Mouse (Mus musculus): ENCODE data around the gene Stk10. TPM values are rescaled to one million over a fixed set of nuclear protein-coding genes. Genes with fewer than 3 reads are reported as not detected.

The Stk10 gene
- polyA plus RNA-seq, 1 experiment from 2014 or later: 3.2 TPM

DNA sequence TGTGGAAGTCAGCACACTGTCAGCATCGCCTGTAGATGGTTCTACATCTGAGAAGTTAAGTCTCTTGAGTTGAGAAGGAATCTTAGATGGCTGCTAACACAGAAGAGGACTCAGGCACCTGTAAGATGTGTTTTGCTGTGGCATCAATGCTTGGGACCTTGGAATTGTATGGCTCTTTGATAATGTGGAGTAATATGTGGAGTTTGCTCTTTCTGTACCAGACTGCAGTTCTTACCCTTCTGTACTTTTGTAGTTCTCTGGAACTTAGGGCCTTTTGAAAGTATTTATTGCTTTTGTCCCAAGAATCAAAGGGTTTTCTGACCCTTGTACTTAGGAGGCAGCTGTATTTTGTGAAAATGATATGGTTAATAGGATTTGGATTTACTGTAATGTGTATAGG, 118.6 kb downstream of the Stk10 start:
- Histone ChIP-seq H3K4me3 (ENCODE audit: low read length) (no peak overlapping the region), H3K4me2 (ENCODE audit: low read depth, low read length) (no peak overlapping the region), H3K36me3 (ENCODE audit: control insufficient read depth, insufficient read depth, low read length) (no peaks in the 10 kb centered on the region), H3K27ac (ENCODE audit: low read length) (no peak overlapping the region), H3K9me3 (ENCODE audit: control insufficient read depth, low read length) (no peaks in the 10 kb centered on the region), H3K27me3 (ENCODE audit: control insufficient read depth, insufficient read depth, low read depth, low read length) (no peaks in the 10 kb centered on the region), H3K4me1 (replicated peaks; ENCODE audit: control insufficient read depth, insufficient read depth, low read length) (peaks cover 12% of the 10 kb centered on the region; the same call in 1 of the 2 replicates), H3K9ac (ENCODE audit: low read length) (no peak overlapping the region)
- 64% methylated on average over 1 of the region's 1 CpGs for WGBS
- no peak for ATAC-seq (ENCODE audit: low read depth)

DNA sequence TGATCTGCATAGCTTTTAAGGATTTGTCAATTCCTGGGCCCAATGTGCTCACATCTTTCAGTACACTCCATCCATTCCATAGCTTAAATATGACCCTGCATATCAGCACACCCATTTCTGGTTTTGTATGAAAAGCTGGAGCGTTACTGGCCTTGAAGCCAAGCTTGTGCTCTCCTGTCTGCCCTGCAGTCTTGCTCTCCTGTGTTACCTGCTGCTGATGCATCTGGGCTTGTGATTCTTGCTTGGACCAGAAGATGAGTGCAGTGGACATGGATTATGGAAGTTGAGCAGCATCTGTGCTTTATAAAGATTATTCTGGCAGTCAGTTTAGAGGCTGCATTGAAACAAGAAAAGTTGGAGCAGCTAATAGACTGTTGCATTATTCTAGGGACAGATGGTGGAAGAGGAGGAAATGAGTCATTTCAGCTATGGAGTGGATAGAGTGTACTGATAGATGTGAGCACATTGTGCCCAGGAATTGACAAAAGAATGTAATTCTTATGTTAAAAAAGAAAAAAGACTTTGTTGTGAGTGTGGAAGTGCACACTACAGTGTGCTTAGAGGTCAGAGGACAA, 129.1 kb downstream of the Stk10 start:
- Histone ChIP-seq H3K36me3 (ENCODE audit: control insufficient read depth, insufficient read depth, low read length) (no peaks in the 10 kb centered on the region), H3K9me3 (ENCODE audit: control insufficient read depth, low read length) (no peaks in the 10 kb centered on the region), H3K4me1 (replicated peaks; ENCODE audit: control insufficient read depth, insufficient read depth, low read length) (no peaks in the 10 kb centered on the region), H3K4me3 (ENCODE audit: low read length) (no peak overlapping the region), H3K27ac (ENCODE audit: low read length) (no peak overlapping the region), H3K9ac (ENCODE audit: low read length) (no peak overlapping the region), H3K4me2 (ENCODE audit: low read depth, low read length) (no peak overlapping the region), H3K27me3 (ENCODE audit: control insufficient read depth, insufficient read depth, low read depth, low read length) (no peaks in the 10 kb centered on the region)
- ATAC-seq (ENCODE audit: low read depth): no peak
- 82% methylated on average over 1 of the region's 1 CpGs for WGBS

DNA sequence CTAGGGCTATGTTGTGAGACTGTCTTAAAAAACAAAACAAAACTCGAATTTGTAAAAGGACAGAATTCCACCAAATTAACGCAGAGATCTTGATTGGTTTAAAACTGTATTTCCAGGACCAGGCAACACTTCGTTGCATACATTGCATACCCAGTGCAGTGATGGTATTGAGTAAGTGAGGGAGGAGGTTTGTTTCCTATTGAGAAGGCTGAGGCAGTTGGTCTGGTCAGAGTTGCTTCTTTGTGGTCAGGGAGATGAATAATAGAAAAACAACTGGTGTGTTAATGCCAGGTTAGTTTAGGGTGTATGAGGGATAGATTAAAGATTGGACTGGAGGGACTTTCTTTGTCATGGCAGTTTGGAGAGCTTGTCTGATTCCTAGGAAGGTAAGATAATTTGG, 132.5 kb downstream of the Stk10 start:
- H3K27me3 ChIP-seq (ENCODE audit: control insufficient read depth, insufficient read depth, low read depth, low read length): no peaks in the 10 kb centered on the region
- no peaks in the 10 kb centered on the region for H3K36me3 ChIP-seq (ENCODE audit: control insufficient read depth, insufficient read depth, low read length)
- no peak overlapping the region for H3K4me3 ChIP-seq (ENCODE audit: low read length)
- no peak overlapping the region for H3K4me2 ChIP-seq (ENCODE audit: low read depth, low read length)
- 89% methylated on average over 3 of the region's 3 CpGs for WGBS
- H3K9me3 ChIP-seq (ENCODE audit: control insufficient read depth, low read length): no peaks in the 10 kb centered on the region
- no peak overlapping the region for H3K9ac ChIP-seq (ENCODE audit: low read length)
- no peak for ATAC-seq (ENCODE audit: low read depth)
- no peak overlapping the region for H3K27ac ChIP-seq (ENCODE audit: low read length)
- no peaks in the 10 kb centered on the region; the same call in 1 of the 2 replicates for H3K4me1 ChIP-seq (replicated peaks; ENCODE audit: control insufficient read depth, insufficient read depth, low read length)

DNA sequence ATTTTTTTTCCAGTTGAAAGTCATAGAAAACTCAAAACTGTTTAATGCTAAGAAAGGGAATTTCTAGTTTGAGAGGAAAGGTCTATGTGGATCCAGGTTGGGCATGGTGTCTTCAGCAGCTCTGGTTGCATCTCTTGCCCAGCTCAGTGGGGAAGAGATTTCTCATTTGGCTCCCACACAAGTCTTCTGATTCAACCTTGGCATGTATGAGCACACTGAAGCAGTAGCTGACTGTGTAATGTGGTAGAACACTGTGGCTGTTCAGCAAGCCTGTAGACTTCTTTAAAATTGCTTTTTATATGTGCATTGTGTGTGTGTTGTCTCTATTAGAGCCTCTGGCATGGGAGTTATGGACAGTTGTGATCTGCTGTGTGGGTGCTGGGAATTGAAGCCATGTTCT, 133.9 kb downstream of the Stk10 start:
- Histone ChIP-seq H3K36me3 (ENCODE audit: control insufficient read depth, insufficient read depth, low read length) (no peaks in the 10 kb centered on the region), H3K4me3 (ENCODE audit: low read length) (no peak overlapping the region), H3K4me2 (ENCODE audit: low read depth, low read length) (no peak overlapping the region), H3K9me3 (ENCODE audit: control insufficient read depth, low read length) (no peaks in the 10 kb centered on the region), H3K27me3 (ENCODE audit: control insufficient read depth, insufficient read depth, low read depth, low read length) (no peaks in the 10 kb centered on the region), H3K9ac (ENCODE audit: low read length) (no peak overlapping the region), H3K27ac (ENCODE audit: low read length) (no peak overlapping the region), H3K4me1 (replicated peaks; ENCODE audit: control insufficient read depth, insufficient read depth, low read length) (peaks cover 3% of the 10 kb centered on the region; the same call in 1 of the 2 replicates)
- no peak for ATAC-seq (ENCODE audit: low read depth)

DNA sequence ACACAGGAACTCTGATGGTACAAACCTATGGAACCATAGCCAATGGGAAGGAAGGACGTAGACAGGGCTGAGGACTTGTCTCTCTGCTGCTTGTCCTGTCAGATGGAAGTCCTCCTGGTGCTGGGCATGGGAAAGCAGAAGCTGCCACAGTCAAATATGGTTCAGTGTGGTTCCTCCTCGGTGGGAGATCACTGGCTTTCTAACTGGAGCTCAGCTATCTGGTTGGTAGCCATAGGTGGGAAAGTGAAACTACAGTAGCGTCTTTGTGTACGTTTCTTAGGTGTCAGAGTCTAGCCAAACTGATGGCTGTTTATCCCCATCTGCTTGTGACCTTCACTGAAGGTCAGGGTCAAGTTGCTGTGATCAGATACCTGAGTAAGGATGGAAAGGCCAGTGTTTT, 138.4 kb downstream of the Stk10 start:
- Histone ChIP-seq H3K27ac (ENCODE audit: low read length) (no peak overlapping the region), H3K4me2 (ENCODE audit: low read depth, low read length) (no peak overlapping the region), H3K9ac (ENCODE audit: low read length) (no peak overlapping the region), H3K4me3 (ENCODE audit: low read length) (no peak overlapping the region), H3K4me1 (replicated peaks; ENCODE audit: control insufficient read depth, insufficient read depth, low read length) (peaks cover 3% of the 10 kb centered on the region; the same call in 1 of the 2 replicates), H3K27me3 (ENCODE audit: control insufficient read depth, insufficient read depth, low read depth, low read length) (no peaks in the 10 kb centered on the region), H3K36me3 (ENCODE audit: control insufficient read depth, insufficient read depth, low read length) (no peaks in the 10 kb centered on the region), H3K9me3 (ENCODE audit: control insufficient read depth, low read length) (no peaks in the 10 kb centered on the region)
- 74% methylated on average over 4 of the region's 4 CpGs for WGBS
- ATAC-seq (ENCODE audit: low read depth): no peak

Other genes with a start within 250 kb of the Stk10 start
- gene Hba-a1, start 249.8 kb upstream of the Stk10 start, polyA plus RNA-seq (2015; fragmentation: Nextera tagmentation; extraction: Ambion mirVana): 8,555 and 10,091 TPM in 2 replicates
- gene Hbq1b, start 246.3 kb upstream of the Stk10 start, polyA plus RNA-seq (2015; fragmentation: Nextera tagmentation; extraction: Ambion mirVana): 1.8 and 2.8 TPM in 2 replicates
- gene Hba-a2, start 236.8 kb upstream of the Stk10 start, polyA plus RNA-seq (2015; fragmentation: Nextera tagmentation; extraction: Ambion mirVana): 22,746 and 25,203 TPM in 2 replicates
- 0.46 and 1.1 TPM in 2 replicates for gene Hbq1a, start 233.2 kb upstream of the Stk10 start, polyA plus RNA-seq (2015; fragmentation: Nextera tagmentation; extraction: Ambion mirVana)
- gene Sh3pxd2b, start 185.5 kb upstream of the Stk10 start, polyA plus RNA-seq (2015; fragmentation: Nextera tagmentation; extraction: Ambion mirVana): 23.4 and 23.6 TPM in 2 replicates
- 38.2 and 42.0 TPM in 2 replicates for gene Ubtd2, start 77.9 kb upstream of the Stk10 start, polyA plus RNA-seq (2015; fragmentation: Nextera tagmentation; extraction: Ambion mirVana)
- gene Efcab9, start 1.2 kb upstream of the Stk10 start, polyA plus RNA-seq (2015; fragmentation: Nextera tagmentation; extraction: Ambion mirVana): 0.79 TPM in 1 of 2 replicates, not detected in the other
- gene Fbxw11, start 109.4 kb downstream of the Stk10 start, polyA plus RNA-seq (2015; fragmentation: Nextera tagmentation; extraction: Ambion mirVana): 74.1 and 80.5 TPM in 2 replicates

Measured in lung, embryonic 16.5 days (tissue).